Mouse (Mus musculus) urinary bladder, adult 18-20 months (tissue): ENCODE measurements around the gene Mybpc1.

Source experiments
- DNase-seq, 2 experiments: peaks; one replicate each; pipeline ENCODE4 v3.0.0; 2022; ENCODE audit warnings: low spot score in 2 of 2, mixed read lengths in 2 of 2

Mybpc1 gene

DNA sequence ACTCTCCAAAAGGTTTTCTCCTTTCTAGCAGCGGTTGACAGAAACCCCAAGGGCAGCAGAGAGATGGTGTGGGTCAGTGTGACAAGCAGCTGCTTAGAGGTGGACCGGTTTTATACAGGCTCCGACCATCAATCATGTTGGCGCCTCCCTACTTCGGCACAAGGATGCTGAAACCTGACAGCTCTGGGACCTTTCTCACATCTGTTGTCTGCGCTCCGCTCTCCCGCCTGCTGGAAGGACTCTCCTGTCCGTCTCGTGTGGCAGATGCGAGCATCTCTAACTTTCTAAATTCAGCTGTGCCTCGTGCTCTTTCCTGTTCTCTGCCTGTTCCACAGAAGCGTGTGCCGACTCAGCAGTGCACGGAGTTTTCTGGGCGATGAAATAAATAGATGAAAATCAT lies at the start of gene Mybpc1:
Gene Mybpc1 (minus strand): TSS at position 210 of the 400 bp plus-strand sequence.
- no peak for DNase-seq

GRCm38 (mm10) chr10:88645448-88645847 lies 40.5 kb upstream of the Mybpc1 start:
- no peak for DNase-seq

DNA sequence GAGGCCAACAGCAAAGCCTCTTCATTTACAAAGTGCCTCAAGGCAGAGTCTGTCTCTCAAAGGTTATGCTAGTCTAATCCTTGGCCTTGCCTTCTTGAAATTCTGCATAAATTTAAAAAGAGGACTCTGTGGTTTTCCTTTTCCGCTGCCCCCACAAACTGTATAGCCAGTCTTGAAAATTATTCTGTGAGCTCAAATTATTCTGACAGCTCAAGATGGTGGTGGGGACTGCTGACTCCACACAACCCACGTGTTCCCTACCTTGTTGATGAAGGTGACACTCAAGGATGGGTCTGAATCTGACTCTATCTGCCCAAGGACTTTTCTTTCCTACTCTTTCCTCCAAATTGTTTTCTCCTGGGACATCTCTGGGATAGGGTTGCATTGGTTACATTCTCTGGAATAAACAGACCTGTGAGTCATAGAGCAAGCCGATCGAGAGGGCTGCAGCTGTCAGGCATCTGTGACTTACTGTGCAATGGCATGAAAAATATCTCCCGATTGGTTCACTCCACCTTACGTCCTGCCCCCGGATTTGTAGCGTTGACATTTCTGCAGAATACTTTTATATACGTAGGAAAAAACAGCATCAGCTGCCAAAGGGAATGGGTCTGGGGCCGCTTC lies 26.5 kb upstream of the Mybpc1 start:
- DNase-seq: no peak

GRCm38 (mm10) chr10:88630663-88631329 lies 25.8 kb upstream of the Mybpc1 start:
- no peak for DNase-seq

DNA sequence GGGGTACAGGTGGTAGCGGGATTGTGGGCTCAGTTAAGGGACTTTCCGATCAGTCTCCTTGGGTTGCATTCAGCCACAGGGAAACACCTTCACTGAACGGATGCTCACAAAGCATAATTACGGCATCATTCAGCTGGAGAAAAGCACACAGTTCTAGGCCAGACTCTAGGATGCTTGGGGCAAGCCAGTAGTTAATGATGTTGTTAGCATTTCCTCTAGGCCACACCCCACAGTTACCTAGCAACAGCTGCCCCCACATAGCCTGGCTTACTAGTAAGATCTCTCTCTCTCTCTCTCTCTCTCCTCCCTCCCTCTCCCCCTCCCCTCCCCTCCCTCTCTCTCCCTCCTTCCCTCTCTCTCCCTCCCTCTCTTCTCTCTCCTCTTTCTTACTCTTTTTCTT lies 22.1 kb upstream of the Mybpc1 start:
- DNase-seq: no peak

GRCm38 (mm10) chr10:88626176-88626575 lies 21.2 kb upstream of the Mybpc1 start:
- no peak for DNase-seq

DNA sequence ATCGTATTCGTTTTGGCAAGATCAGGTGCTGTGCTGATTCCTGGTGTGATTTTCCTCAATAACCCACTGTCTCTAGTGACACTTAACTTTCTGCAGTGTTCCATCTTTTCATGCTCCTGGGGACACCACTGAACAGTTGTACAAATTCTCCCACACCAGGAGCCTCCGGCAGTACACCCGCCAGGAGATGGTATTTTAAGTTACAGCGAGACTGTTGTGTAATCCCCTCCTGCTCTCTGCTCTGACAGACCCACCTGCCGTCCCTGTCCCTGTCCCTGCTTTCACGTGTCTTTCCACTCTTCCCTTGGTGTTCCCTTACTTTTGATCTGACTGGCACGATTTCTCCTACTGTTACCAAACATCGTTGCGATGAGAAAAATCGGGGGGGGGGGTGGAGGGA lies 19.3 kb upstream of the Mybpc1 start:
- no peak for DNase-seq

DNA sequence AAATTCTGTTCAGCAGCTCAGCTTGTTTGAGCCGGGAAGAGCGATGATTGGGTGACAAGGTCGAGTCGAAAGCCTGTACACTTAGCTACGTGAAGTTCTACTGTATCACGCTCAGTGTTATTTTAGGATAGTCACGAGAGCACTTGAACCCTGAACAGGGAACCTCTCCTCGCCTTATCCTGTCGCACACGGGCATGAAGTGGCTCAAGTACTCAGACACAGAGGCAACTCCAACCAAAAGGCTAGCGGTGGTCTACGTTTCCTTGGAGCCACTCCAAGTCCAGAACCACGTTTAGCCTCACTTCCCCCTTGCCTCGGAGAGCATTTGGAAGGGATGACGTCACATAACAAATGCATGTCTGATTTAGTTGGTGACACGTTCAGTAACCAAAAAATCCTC lies 17.7 kb upstream of the Mybpc1 start:
- DNase-seq: no peak

DNA sequence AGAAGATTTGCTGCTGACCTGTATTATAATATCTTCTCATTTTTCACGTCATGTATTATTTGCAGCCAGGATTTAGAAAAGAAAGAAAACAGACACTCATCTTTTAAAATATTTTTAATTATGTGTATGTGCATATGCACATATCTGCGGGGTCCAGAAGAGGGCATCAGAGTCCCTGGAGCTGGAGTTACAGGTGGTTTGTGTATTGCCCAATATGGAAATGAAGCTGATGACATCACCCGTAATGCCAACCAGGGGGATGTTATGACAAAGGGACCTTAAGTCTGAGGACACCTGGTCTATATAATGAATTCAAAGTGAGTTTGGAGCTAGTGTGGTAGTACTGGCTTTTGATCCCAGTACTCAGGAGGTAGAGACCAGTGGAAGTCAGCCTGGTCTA lies 15.9 kb upstream of the Mybpc1 start:
- no peak for DNase-seq

DNA sequence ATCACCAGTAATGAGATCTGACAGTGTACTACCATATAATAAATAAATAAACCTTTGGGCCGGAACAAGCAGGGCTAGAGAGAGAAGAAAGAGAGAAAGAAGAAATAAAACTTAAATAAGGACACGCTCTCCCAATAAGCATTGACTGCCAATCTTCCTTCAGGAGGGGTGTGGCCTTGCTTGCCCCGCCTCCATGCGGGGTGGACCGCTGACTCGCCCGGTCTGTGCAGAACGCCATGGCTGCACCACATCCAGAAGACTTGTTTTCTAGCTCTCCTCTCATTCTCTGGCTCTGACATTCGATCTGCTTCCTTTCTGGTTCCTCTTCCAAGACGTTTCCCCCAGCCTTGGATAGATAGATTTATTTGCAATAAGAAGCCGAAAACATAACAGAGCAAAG lies 8.1 kb upstream of the Mybpc1 start:
- DNase-seq: no peak

GRCm38 (mm10) chr10:88606686-88607085 lies 1.7 kb upstream of the Mybpc1 start:
- no peak for DNase-seq

GRCm38 (mm10) chr10:88606065-88606464 lies 1.1 kb upstream of the Mybpc1 start:
- no peak for DNase-seq

GRCm38 (mm10) chr10:88603773-88604172 lies 1.2 kb downstream of the Mybpc1 start:
- DNase-seq: no peak

DNA sequence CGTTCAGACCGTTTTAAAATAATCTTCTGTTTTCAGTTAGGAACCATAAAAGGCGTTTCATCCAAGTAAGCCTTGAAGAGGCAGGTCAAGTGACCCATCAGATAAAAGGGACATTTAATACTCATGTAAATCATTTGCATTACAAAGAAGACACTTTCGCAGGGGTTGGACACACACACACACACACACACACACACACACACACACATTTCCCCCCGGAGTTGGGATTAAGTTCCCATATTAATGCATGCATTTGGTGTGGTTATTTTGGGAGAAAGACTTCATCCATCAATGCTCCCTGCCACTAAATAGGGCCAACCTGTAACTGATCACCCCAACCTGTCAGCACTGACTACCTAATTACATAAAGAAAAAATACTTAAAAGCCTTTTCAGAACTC lies 1.7 kb downstream of the Mybpc1 start:
- no peak for DNase-seq

GRCm38 (mm10) chr10:88600591-88600990 lies 4.4 kb downstream of the Mybpc1 start:
- no peak for DNase-seq

DNA sequence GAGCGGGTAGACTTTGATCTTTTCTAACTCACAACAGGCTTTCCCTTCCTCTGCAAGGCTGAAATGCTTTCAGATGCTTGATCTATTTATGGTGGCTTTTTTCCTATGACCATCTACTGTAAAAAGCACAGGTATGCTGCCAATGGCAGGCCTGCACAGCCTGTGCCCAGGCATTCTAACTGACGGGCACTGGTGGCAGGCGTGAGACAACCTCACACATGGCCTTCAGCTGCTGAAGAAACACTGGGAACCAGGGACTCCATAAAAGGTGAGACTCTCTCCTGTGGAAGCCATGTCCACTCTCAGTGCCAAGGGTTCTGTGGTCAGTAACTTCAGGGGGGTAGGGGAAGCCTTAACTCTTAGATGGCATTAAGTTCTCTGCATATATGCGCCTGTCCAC lies 12.6 kb downstream of the Mybpc1 start:
- no peak for DNase-seq

- DNase-seq: peak in 1 of 2 experiments; percentile 3
Observed at GRCm38 (mm10) chr10:88591042-88591441, 13.9 kb downstream of the Mybpc1 start.

GRCm38 (mm10) chr10:88584469-88584868 lies 20.5 kb downstream of the Mybpc1 start:
- no peak for DNase-seq

DNA sequence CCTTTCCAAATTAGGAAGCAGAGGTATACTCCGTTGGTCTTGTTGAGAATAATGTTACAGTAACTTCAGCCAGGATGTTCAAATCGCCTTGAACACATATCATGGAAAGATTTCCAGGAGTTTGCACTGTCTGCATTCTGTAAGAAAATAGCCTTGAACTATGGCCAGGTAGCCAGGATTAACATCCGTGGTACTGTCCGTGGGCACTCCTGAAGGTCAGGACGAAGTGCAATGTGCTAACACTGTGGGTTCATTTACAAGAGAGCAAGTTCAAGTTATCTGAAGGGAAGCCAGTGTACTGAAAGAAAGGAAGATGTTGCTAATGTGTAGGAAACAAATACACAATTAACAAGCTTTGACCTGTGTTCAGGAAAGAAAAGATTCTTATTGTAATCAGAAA lies 24.2 kb downstream of the Mybpc1 start:
- no peak for DNase-seq

DNA sequence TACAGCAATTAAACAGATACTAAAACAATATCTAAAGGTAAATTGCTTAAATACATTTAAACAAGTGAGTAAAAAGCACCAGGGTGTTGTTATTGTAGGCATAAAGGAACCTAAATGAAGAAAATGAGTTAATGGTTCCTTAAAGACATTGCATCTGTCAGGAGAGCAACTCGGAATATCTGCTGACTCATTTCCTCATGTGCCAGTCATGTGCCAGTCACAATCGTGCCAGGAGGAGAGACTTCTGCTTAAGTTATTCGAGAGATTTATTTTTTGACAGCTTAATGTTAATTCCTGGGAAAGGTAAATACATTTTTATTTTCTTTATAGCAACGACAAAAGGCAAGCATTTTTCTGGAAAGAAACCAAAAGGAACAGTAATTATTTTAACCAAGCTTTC lies 26.3 kb downstream of the Mybpc1 start:
- no peak for DNase-seq

- DNase-seq: no peak
Observed at GRCm38 (mm10) chr10:88574115-88574635, 30.8 kb downstream of the Mybpc1 start.

GRCm38 (mm10) chr10:88572123-88572522 lies 32.8 kb downstream of the Mybpc1 start:
- no peak for DNase-seq

DNA sequence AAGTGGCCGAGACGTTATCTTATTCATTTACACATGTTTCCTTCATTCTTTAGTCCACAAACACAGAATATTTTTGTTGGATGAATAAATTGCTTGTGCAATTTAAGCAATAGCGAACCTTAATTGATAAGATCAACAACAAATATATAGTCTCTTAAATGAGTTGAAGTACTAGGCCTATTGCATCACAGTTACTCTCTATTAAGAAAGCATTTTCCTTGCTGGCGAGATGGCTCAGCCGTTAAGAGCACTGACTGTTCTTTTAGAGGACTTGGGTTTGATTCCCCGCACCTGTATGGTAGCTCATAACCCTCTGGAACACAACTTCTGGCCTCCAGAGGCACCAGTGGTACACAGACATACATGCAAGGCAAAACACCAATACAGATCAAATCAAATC lies 47.9 kb downstream of the Mybpc1 start:
- no peak for DNase-seq

DNA sequence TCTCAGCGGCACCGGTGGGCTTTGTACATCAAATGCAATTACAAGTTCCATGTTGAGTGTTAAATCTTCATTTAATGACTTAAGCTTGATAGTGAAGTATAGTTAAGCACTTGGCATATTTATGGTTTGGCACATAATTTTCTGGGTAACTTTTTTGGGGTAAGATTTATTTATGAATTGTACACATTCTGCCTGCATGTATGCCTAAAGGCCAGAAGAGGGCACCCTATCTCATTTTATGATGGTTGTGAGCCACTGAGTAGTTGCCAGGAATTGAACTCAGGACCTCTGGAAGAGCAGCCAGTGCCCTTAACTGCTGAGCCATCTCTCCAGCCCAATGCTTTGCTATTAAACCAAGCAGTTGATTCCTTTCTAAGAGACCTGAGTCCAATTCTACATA lies 52.2 kb downstream of the Mybpc1 start:
- no peak for DNase-seq
